Mouse (Mus musculus): ENCODE measurements around the gene Gm20458. TPM values are rescaled to one million over a fixed set of nuclear protein-coding genes. Genes with fewer than 3 reads are reported as not detected.

Gm20458 gene
- total RNA-seq, 1 experiment from 2014 or later = 0.82 TPM

DNA sequence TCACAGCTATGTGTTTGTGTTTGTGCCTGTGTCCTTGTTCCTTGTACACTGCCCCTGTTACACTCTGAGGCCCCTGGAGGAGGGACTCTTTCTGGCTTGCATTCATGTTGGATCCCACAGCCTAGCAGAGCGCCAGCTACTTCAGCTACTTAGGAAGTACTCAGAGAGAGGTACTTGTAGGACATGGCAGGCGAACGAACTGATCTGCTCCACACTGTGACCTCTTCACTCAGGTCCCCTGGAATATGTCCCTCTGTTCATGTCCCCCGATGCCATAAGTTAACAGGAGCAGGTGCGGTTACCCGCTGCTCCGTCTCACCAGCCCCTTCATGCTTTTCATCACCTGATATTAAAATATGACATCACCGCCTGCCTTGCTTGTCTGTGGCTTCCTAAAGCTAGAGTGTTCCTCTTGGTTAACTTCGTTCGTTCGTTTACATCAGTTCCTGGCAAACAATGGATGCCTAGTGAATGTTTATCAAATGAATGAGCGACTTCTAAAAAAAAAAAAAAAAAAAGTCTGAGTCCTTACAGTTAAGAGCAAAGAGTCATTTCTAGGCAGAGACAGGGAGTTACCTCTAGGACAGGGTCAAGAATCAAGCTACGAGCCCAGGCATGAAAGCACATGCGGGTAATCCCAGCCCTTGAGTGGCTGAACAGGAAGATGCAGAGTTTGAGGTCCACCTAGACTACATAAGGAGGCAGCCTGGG is 7.6 kb upstream of the Gm20458 start:
- DNase-seq = no peak

DNA sequence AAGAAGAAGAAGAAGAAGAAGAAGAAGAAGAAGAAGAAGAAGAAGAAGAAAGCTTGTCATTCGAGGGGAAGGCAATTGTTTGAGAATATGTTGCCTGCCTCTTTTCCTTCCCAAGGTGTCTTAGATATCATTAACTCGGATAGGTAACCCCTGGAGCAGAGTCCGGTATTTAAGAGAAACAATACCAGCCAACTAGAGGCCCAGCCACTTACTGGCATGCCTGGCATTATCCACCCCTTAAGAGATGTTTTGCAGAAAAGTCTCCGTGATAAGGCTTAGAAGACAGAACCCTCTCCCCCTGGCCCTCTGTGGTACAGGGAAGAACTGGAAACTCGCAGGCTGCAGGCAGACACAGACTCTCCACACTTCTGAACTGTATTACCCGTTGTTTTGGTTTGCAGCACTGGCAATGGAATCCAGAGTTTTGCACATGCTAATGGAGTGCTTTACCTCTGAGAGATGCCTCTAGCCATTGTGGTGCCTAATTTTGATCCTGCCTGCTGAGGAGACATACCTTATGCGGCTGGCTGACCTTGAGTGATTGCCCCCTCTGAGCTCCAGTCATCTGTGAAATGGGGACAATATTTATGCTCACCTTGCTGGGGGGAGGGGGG is 6.8 kb upstream of the Gm20458 start:
- DNase-seq = no peak

DNA sequence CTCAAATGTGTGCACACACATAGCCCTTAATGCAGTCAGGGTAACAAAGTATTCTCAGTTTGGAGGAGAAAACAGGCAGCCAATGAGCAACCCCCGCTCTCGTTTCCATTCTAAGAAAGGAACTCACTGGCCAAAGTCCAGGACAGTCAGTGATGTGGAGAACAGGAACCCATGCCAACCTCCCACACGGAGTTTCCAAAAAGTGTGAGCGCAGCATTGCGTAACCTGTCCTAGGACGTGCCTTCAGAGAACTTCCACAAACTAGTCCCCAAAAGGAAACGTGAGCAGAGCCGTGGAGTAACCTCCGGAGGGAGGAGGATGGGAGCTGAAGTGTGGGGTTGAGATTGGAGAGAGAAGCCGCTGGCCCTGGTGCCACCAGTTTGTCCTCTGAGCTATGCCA is 5.9 kb upstream of the Gm20458 start:
- peak; percentile 80 for DNase-seq

DNA sequence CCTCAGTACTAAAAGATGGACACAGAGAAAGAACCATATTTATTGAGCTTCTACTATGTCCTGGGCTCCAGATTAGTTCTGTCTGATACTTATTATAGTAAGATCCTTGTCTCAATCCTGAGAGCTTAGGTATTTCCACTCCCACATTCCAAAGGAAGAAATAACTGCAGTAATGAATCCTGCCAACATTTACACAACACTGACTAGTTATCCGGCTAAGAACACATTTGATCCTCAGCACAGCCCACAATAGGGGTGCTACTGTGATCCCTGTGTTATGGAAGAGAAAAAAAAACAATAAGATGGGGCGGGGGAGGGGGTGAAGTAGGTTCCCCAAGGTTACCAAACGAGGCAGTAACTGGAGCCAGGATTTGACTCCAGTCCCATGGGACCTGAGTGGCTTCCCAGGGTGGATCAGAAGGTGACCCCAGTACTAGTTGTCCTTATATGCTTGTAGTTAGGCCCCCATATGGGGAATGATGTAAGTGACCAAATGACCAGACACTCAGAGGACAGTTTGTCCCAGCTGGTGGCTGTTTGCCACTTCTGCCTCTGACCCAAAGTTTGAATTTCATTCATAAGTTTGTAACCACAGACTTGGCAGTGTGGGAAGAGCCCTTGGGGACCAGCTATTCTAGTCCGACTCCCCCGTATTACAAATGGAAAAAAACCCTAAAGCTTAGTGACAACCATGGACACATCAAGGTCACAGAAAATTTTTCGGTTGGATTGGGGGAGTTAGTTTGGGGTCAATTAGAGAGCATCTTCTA is 5.2 kb upstream of the Gm20458 start:
- DNase-seq = peak; percentile 74

DNA sequence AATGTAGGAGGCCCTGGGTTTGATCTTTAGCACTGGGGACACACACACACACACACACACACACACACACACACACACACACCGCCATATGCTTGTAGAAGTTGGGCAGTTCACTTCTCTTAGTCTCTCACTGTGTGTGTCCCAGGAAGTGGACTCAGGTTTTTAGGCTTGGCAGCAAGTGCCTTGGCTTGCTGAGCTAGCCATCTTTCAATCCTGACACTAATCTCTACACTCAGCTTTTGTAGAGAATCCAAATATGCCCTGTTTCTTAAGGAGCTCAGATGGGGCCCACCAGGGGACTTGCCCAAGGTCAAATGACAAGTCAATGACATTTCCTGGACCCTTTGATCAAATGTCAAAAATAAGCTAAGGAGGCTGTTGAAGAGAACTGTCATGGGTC is 4.4 kb upstream of the Gm20458 start:
- DNase-seq = no peak

DNA sequence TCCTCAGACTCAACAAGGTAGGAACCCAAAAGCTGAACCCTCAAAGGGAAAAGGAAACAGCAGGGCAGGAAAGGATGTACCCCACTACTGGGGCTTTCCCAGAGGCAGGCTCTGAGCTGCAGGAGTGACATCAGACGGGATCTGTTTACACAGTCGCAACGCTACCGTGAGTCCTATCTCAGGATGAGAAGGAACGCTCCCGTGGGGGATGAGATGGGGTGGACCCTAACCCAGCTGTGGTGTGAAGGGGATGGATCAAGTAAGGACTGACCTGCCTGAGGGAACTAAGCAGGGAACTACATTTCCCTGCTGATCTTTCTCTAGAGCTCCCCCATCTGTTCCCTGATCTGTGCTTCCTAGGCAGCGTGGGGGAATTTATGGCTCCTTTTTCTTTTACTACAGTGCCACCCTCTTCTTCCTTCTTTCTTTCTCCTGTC is 3.9 kb upstream of the Gm20458 start, which contains the start of gene Sys1:
Sys1 (plus strand) TSS at position 101 of the 437 bp plus-strand sequence.
- peak; percentile 44 for DNase-seq

DNA sequence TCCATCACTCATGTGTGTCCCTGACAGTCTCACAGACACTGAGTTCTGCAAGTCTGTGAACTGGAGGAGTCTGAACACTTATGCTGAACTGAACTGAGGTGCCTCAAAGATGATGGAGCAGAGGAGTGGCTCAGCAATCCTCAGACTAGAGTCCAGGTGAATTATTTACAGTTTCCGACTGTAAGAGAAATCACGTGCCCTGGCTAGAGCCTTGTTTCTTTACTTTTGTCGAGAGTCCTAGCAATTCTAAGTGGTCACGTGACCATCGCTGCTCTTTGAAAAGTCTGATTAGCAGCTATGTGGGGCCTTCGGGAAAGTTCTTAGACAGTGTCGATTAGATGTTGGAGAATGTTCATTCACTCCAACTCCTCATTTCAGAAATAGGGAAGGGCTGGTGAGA is 2.8 kb upstream of the Gm20458 start:
- no peak for DNase-seq

DNA sequence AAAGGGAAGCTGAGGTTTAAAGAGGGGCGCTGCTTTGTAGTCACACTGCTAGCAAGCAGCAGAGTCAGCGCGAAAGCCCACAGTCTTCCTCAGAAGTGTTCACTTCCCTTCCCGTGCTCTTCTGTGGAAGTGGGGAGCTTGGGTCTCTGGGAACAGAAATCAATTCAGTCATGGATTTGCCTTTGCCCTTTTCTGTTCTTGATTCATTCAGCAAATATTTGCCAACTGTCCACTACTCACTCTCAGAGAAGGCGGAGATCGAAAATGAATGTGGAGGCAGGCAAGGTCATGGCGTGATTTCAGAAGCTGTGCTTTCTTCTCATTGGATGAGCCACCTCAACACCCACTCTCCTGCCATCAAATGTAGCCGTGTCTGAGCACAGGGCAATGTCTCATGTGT is 2.2 kb upstream of the Gm20458 start:
- DNase-seq = peak; percentile 70

DNA sequence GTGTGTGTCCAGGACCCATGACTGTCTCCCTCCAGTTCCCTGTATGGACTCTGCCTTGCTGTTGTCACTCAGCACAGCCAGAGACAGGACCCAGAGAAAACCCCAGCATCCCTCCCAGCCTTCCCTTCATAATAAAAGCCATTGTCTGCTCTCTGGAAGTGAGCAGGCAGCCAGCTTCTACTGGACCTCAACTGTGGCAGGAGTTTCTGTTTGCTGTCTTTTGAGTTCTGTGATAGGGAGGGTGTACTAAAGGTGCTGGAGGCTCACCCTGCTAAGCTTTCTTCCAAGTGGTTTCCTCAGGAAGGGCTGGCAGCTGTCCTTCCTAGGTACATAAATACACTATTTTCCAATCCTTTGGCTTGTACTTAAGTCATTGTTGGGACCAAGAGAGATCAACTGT is 4.4 kb downstream of the Gm20458 start:
- no peak for DNase-seq

DNA sequence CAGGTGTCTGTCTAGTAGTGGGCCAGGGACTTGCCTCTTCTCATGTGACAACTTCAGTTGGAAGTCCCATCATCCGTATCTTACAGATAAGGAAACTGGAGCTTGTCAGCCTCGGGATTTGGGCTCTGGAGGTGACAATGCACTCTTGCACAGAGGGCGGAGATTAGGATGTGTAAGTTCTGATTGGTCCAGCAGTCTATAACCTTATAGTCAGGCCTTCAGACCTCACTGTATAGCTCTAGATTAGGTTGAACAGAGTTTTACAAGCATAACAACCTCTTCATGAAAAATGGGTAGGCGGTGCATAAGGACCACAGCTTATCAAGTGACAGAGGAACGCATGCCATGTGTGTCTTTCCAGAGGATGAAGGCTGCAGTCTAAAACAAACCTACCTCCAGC is 6.0 kb downstream of the Gm20458 start:
- DNase-seq = no peak

DNA sequence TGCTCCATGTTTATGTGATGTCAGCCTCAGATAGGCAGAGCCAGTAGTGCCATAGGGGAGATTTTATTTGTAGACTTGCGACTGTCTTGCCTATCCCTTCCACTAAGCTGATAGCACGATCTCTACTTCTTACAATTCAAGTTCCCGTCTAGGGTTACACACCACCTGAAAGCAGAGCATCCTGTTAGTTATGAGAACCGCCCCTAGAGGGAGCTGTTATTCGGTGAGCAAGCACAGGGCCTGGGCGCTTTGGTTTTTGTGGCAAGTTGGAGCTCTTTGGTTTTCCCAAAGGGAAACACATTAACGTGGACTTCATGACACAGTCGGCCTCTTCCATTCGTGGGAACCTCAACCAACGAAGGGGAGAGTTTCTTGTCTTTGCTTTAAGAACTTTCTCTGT is 9.5 kb downstream of the Gm20458 start:
- peak; percentile 77 for DNase-seq

DNA sequence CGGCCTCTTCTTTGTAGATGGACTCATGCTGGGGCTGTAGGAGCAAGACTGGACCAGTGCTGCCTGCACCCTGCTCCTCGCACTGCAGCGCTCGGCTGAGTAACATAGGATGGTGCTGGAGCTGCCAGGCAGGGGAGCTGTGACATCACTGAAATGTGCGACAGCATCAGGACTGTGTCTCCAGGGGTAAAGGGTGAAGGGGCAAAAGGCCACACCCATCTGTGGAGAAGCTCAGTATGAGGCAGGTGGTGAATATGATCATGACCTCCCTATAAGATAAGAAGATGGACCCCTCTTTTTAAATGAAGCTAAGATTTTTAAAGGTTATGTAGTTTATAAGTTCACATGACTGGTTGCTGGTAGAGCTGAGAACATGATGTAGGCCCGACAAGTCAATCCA is 12.9 kb downstream of the Gm20458 start, which contains the start of gene Trp53tg5:
Trp53tg5 (minus strand) TSS at position 101 of the 400 bp plus-strand sequence.
- no peak for DNase-seq

DNA sequence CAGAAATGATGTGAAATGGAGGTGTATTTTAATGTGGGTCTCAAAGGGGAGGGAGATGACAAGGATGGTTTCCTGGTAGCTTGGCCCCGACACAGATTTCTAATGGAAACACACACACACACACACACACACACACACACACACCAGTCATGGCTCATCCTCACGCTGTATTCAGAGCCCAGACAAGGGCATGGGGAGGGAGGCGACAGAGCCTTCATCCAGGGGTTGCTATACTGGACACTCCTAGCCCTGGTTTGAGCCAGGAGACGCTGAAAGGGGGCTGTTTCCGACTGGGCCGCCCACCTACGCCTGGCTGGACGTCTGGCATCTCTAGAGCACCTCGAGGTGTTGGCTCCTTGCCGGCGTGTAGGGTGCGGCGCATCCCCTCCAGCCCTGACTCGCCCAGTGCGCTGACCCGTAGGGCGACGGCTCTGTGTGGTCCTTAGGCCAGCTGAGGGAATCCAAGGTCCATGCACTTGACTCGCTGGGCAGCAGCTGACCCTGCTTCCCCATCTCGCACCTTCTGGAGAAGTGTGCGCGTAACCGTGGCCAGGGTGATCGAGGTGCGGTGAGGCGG is 25.0 kb downstream of the Gm20458 start, which contains the start of gene Dbndd2:
Dbndd2 (plus strand) TSS at position 426 of the 577 bp plus-strand sequence.
- DNase-seq = peak; percentile 52

DNA sequence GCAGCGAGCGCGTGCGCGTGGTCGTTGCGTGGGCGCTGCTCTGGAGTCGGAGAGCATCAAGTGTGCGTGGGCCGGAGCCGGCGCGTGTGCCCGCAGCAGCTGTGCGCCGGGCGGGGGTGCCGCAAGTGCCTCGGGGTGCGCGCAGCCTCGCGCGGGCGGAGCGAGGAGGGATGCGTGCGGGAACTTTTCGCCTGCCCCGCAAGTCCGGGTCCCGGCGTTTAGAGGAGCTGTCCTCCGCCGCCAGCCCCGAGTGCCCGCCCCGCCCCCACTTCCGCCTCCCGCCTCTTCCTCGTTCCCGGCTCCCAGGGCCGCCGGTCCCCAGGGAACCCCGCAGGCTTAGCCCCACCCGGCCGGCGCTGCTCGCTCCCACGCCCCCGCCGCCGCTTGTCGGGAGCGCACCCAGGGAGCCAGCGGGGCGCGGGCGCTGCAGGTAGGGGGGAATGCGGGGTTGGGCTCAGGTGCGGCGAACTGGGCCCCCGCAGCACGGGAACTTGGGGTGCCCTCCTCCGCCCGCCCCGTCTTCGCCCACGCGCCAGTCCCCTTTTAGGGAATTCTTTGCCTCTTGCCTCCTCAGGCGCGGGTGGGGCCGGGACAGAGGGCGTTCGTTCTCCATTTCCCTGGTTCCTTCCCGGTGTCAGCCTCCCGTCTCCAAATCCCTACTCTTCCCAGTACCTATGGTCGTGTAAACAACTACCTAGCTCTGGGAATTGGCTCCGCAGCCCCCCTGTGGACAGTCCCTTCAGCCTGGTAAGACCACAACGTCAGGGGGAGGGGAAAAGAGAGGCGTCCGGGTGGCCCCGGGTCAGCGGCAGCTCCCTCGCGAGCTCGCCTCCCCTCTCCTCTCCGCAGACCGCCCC is 25.7 kb downstream of the Gm20458 start:
- DNase-seq = peak; percentile 74

DNA sequence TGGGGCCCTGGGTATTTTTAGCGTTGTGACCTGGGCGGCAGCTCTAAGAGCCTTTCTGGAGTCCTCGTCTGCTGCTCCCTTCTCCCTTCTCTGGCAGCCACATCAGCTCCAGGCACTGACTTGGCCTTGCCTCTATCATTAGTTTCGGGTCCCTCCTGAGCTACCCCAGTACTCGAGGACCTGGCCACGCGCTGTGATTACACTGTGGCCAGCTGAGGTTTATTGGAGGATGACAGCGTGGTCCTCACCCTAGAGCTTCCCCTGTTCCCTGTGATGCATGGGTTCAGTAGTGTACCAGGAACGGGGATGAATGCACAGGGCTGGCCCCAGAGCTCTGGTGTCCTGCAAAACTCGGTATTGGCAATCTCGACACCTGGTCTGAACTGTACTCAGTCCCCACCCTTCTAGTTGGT is 26.4 kb downstream of the Gm20458 start:
- DNase-seq = no peak

DNA sequence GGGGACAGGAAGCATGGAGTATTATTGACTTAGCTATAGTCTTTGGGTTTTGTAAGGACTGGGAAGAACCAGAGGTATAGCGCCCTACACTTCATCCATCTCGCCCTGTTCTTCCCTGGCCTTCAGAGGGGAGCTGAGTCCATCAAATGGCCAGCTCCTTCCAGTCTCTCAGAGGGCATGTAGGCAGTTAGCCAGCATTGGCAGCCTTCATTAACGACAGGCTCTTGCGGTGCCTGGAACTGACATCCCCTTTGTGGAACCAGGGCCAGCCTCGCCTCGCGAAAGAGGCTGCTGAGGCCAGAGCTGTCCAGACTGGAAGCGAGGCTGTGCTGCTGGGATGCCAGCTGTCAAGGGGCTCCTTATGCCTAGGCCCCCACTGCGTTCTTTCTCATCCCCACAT is 27.0 kb downstream of the Gm20458 start:
- DNase-seq = no peak

DNA sequence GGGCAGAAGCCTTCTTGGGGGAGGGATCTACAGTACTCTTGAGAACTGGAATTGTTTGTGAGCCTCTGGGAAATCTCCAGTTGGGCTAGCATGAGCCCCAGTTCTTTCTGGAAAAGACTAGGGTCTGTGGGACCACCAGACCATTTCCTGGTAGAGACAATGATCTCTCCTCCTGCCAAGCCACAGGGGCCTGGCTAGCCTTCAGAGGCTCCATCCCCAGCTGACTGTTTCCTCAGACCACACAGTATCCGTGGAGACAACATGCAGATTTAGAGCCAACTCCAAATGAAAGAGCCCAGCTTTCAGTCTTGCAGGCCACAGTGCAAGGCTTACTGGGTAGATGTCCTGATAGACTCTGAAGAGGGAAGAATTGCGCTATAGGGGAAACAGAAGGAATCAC is 33.4 kb downstream of the Gm20458 start:
- no peak for DNase-seq

DNA sequence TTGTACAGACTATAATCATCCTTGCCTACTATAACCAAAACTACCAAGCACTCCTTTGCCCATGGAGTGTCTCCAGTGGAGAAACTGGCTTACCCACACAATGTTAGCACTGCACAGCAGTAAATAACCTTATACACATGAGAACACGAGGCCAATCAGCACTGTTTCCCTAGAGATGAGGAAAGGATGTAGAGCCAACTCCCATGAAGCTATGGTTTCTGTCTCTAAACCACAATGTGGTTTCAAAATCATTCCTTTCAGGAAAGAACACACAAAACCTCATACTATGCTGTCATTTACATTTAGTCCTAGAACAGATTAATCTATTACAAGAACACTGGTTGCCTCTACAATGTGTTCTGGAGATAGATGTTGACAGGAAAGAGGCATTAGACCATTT is 35.6 kb downstream of the Gm20458 start:
- no peak for DNase-seq

DNA sequence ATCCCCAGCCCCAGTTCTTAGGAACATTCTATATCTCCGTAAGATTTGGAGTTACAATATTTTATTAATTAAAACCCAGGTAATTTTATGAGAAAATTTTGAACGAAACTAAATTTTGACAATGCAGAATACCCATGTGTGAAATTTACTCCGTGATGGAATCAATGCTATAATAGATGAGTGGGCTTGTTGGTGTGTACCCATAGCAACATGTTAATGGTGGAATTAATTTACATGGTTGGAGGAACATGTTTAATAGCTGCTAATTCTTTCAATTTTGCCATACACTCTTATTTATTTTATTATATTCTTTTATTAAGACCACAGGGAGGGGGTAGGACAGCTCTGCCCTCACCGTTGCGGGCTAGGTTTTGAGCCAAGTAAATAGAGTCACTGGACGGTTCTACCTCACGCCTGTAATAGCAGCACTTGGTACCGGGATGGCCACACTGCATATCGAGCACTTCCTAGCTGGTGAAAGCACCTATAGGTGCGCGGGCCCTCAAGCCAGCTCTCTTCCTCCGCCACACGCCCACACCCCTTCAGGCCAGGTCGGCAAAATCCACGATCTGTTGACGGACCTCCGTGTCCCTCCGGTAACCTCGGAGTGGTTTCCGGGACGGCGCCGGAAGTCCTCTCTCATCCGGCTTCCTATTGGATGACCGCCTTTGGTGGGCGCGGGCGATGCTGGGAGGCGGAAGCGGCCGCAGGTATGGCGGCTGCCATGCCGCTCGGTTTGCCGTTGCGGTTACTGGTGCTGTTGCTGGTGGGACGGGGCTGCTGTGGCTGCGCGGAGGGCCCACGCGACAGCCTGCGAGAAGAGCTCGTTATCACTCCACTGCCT is 36.3 kb downstream of the Gm20458 start, which contains the start of gene Pigt:
Pigt (plus strand) TSS at position 674 of the 844 bp plus-strand sequence.
- DNase-seq = peak; percentile 94

DNA sequence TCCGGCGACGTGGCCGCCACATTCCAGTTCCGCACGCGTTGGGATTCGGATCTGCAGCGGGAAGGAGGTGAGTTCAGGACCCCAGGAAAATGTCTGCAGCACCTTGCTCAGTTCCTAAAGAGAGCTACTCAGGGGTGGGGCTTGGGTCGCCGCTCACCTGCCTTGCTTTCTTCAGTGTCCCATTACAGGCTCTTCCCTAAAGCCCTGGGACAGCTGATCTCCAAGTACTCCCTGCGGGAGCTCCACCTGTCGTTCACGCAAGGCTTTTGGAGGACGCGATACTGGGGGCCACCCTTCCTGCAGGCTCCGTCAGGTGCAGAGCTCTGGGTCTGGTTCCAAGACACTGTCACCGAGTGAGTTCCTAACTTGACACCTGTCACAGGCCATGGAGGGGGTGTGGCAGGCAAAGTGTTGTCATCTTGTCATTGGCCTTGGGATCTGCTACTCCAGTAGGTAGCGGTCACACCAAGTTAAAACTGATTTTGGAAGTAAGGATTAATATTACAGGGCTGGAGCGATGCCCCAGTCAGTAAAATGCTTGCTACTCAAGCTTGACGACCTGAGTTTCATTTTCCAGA is 37.0 kb downstream of the Gm20458 start:
- peak; percentile 35 for DNase-seq
